Mouse (Mus musculus): ENCODE results near the gene Sun2.
A peak's percentile ranks its signal among the peaks of the same experiment; 100 is the strongest.

Sun2 gene

DNA sequence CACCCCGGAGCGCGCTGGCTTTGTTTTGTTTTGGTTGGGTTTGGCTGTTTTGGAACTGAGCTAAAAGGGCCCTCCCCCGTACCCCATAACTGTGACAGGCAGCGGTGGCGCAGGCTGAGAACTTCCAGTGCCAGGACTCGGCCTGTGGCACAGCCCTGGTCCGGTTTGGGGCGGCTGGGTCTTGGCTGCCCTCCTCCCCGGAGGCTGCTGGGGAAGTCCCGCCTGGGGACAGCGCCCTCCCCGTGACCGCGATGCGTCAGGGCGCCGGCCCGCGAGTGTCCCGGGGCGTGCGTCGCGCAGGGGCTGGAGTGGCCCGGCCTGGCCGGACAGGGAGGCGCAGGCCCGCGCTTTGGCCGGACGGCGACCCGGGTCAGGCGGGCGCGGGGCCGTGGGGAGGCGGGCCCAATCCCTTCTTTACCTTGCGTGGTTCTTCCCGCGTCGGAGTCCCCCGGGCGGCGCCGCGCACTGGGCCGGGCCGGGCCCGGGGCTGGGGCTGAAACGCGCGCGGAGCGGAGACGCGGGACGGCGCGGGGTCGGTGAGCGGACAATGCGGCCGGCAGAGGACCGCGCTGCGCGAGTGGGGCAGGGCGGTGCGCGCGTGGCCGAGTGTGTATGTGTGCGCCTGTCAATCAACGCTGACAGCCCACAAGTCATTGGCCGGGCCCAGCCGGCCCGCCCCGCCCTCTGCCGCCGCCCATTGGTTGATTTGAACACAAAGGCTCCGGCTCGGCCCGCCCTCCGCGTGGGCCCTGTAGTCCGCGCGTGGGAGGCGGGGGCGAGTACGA, at the start of gene Sun2:
Gene Sun2 (minus strand): TSS at position 616 of the 785 bp plus-strand sequence.
- peak; percentile 97 for DNase-seq

DNA sequence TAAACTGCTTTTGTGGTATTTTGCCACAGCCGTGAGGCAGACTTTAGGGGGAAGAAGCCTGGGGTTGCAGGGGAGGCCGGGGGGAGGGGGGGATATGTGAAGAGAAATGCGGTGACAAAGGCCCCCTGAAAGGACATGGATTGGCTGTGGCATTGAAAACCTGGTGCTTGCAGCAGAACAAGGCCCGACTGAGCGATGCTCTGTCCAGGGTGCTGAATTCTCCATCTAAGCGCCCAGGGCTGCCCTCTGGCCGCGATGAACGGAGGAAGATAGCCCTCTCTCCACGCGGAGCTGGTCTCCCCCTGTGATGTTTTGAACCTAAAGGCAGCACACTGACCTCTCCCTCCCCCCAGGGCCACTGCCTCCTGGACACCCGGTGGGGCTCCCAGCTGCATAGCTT, 49.2 kb upstream of the Sun2 start:
- DNase-seq: peak; percentile 64

DNA sequence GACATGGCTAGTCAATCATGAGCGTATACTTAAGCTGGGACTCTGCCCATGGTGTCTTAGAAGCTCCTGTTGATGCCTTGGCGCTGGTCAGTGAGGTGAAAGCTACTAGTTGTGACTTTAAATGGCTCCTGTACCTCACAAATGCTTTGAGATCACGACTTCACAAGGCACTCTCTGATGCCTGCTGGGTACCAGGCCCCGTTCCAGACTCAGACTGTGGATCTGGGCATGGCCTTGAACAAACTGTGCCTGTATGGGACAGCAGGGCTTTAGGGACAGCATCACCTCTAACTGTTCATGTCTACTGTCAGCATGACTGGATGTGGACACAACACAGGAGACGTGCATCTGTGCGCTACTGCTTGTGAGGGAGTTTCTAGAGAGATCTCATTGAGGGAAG, 48.6 kb upstream of the Sun2 start:
- no peak for DNase-seq

DNA sequence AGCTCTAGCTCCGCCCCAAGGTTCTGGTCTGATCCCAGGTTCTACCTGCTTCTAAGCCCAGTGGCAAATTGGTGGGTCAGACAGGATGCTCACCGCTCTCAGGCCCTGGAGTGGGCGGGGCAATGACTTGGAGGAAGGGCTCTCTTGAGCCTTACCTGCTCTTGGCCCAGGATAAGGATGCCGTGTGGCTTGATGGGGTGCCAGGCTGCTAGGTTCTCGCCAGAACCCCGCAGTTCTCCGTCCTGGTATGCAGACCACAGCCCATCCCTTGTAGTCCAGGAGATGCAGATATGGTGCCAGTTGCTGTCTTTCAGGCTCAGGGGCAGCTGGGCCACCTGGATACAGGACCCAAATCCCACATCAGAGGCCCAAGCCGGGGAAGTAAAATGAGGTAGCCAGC, 47.8 kb upstream of the Sun2 start:
- DNase-seq: no peak

DNA sequence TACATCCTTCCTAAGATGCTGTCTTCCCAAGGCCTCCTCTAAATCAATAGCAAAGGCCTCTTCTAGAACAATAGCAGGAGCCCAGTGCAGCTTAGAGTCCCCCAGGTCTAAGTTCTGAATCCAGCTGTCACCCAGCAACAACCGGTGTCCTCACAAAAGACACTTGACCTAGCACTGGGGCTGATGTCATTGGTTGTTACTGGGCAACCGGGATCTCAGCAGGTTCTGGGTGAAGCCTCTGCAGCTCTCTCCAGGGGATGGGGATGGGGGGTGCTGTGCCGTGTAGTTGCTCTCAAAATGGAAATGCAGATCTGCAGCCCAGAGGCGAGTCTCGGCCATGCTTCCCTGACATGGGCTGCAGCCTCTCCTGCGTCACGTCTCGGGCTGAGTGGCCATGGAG, 45.5 kb upstream of the Sun2 start:
- no peak for DNase-seq

DNA sequence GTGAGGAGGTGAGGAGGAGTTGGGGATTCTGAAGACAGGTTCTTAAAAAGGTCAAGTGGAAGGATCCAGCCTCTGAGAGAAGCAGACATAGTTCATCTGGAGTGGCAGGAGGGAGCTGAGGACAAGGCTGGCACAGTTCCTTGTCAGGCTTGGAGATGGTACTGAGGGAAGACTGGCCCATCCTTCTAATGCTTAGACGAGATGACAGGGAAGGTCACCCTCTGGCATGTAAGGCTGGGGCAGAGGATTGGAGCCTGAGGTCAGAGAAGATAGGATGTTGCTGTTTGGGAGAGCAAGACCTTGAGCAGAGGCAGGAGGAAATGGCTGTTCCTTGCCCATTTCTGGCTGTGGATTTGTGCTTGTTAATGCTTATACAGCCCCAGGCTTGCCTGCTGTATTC, 42.7 kb upstream of the Sun2 start:
- DNase-seq: no peak

DNA sequence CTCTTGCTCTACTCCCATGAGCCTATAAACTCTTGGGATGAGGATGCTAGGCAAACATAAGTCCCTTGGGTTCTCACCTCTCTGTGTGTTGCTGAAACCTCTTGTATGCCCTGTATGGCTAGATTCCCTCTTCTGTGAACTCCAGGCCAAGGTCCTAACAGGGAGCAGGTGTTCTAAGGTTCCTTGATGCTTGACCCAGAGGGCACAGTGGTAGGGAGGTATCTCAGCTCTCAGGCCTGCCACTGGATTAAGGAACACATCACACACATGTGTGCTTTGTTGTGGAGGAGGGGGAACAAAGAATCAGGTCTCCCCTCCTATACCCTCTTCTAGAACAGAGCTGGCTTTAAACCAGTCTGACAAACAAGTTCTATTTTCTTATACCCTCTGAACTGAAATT, 35.4 kb upstream of the Sun2 start, which contains the start of gene Dnal4:
Gene Dnal4 (minus strand): TSS at position 101 of the 400 bp plus-strand sequence.
- no peak for DNase-seq

DNA sequence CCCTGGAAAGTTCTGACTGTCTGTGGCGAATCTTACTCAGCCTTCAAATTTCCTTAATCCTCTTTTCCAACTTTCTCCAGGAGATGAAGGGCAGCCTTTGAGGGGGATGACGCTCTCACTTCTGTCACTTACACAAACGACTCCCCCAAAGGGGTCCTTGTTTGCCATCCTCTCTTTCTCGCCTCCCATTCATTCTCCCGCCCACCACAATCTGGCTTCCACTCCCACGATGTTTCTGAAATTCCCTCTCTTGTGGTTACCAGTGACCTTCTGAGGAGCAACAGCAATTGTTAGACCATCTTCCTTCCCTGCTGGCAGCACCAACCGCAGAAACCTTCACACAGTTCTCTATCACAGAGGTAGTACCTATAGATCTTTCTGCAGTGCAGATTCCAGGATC, 33.3 kb upstream of the Sun2 start:
- no peak for DNase-seq

DNA sequence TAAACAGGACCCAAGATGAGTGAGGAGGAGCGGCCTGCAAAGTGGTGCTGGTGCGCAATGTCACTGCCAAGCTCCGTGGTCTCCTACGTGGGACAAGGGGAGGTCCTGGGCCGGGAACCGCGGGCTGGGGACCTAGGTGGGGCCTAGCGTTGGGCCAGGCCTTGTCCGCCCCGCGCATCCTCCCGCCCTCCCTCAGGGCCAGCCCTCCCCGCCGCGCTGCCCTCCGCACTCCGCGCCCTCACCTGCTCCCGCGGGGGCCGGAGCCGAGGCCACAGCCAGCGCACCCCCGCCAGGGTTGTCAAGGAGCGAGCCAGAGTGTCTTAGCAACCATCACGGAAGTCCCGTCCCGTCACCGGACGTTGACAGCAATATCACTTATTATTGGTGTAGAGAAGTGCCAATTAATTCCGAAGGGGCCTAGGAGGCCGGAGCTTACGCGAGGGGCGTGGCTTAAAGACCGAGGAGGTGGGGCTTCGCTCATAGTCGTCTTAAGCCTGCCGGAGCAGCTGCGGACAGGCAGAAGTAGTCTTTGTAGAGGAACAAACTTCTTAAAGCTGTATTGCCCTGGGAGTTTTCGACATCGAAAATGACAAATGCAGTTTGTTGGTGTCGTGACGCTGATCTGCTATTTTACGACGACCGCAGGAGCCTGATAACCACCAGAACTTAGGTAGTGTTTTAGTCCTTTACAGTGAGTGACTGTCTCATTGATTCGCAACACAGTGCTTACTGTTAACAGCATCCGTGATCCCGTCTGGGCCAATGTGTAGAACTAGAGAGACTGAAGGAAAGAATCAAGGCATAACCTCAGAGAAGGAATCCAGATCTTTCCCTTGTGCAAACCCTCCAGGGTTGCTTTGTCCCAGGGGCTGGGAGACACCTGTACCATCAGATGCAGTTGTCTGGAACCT, 32.0 kb upstream of the Sun2 start:
- peak; percentile 97 for DNase-seq

DNA sequence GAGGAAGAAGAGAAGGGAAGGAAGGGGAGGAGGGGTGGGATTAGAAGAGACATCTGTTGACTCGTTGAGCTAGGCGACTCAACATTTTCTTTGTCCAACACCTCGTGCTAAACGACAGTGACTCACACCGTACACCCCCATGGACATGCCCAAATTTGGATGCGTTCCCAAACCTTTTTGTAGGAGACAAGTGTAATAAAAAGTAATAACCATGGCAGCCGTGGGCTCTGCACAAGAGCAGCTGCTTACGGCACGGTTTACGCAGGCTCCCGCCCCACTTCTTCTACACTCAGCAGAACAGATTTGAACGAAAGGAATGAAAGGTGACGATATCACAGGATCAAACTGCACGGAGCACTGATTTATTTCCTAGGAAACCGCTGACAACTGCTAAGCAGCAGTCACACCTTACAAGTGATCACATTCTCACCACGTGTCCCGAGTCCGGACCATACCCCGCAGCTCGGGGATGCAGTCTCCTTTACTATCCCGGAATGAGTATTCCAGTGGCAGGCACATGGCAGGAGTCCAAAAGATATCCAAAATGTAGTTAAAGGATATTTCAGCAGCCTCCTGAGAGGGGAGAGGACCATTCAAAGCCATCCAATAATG, 28.4 kb upstream of the Sun2 start:
- DNase-seq: no peak

DNA sequence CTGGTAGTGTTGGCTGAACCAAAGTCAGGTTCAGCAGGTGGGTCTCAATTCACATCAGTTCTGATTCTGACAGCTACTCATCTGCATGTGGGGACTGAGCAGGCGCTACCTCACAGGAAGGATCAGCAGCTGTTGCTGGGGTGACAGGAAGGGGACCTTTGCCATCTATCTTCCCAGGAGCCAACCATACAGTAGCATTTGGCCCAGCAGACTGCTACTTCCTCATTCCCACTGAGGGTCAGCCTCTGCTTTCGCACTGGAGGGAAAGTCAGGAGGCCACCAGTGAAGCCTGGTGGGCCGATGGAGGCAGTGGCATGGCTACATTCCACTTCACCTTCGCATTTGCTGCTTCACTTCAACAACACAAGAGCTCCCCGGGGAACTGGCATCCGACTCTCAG, 26.0 kb upstream of the Sun2 start:
- DNase-seq: no peak

DNA sequence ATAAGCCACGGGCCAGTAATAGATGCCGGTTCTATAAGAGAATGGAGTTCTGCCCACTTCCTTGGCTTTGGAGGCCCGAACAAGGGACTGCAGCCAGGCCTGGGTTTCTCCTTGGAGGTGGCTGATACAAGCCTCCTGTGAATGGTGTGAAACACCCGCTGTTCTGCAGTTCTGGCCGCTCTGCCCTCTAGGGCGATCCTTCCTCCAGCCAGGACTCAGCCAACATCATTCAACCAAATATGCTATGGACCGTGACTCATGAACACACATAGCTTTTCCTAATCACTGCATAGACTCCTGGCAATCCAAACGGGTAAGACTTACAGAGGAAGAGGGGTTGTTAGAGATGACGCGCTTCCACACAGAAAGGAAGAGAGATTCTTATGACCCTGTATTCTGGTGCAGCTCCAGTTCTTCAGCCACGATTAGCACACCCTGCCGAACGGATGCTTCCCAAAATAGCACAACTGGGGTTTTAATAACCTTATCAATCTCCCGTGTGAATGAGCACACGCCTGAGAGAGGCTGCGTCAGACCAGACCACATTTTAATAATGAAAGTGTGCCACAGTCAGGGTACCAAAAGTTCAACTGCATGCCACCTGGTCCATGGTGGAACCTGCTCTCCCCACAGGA, 25.1 kb upstream of the Sun2 start:
- DNase-seq: no peak

DNA sequence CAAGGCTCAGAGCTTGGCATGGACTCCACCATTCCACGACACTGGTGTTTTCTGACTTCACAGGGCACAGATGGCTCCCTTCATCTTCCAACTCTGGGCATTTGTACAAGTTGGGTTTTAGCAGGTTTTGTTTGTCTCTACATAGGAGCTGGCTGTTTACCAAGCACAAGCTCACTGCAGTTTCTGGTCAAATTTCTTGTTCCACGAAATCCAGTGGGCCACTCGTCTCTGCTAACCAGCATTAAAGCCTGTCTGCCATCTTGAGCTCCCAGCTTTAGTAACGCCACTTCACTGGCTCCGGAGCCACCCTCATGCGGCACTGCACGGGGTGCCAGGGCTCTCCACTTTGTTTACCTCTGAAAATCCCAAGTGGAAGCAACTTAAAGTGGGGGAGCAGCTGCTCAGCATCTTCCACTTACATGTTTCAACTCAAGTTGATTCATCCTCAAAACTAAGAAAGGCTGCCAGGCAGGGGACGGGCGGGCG, 24.3 kb upstream of the Sun2 start:
- no peak for DNase-seq

DNA sequence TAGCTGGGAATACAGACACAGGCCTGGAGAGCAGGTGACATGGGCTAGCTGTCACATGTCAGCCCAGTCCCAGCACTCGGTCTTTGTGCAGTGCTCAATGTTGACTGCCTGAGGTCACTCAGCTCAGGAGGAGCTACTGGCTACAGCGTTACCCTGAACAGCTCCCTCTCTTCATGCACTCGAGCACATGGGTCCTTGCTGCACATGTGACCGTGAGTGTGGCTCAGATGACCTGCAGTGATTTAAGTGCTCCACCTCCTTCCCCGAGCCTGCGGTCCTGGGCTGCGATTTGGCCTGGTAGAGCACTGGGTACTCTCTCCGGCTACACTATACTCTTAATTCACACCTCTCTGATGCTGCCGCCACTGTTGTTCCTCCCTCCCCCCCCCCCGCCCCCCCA, 23.8 kb upstream of the Sun2 start:
- DNase-seq: no peak

DNA sequence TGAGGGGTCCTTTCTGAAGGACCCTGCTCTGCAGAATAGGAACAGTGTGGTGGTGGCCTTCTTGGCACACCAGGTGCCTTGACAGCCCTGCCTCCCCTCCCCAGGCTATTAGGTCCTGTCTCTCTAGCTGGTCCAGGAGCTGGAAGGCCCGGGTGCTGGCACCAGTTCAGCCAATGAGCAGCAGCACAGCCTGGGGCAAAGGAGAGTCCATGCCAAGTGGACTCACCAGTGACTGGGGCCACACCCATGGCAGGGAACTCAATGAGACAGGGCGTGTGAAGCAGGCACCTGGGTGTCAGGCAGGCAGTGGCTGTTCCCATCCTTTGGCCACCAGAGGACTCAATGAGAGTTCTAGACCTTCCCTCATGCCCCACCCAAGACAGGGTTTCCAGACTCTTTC, 23.0 kb upstream of the Sun2 start:
- no peak for DNase-seq

DNA sequence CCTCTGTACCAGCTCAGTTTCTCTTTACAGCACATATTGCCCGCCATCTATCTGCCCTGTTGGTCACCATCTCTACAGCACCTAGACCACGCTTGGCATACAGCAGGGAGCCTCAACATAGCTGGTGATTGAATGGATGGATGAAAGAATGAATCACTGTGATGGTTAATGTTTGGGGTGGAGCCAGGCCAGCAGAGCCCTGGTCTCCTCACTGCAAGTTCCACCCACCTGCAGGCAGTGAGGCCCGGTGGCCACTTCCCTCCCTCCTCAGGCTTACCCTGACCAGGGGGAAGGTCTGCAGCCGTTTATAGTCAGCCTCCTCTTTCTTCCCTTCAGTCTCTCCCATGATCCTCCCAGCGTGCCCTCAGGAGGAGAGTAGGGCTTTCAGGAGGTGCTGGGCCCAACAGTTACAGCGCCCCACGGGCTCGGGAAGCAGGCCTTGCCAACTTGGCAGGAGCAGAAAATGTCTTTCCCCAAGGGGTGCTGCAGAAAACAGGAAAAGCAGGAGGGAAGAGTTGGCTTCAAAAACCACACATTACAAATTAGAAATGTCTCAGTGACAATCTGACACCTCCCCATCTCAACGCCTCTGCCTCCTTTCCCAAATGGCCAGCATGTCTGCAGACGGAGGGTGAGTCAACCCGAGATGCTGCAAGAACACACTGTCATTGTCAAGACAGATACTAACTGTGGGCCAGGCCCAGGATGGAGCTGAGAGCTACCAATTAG, 22.4 kb upstream of the Sun2 start:
- DNase-seq: no peak

DNA sequence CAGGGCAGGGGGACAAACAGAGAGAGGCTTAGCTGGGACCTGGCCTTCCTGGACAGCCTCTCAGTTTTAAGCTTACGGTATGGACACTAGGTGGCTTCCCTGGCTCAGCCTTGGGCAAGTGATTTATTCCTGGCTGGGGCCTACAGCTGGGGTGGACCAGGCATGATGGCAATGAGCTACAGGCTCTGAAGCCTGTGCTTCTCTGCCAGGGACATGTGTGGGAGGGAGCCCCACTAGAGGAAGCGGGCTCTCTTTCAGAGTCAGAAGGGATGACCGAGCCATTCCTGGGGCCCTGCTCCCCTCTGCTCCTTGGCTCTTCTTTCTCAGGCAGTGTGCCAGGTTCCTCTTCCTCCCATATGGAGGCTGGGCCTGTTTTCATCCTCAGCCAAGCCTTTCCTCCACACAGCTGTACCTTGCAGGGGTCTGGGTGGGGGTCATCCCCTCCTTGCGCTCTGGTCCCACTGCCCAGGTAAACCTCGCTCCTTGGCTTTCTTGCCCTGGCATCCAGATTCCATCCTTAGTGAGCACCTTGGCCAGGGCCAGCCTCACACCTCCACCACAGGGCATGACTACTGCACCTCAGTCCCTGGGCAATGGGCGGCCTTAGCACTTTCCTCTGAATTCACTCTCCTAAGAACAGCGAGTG, 21.4 kb upstream of the Sun2 start:
- no peak for DNase-seq

DNA sequence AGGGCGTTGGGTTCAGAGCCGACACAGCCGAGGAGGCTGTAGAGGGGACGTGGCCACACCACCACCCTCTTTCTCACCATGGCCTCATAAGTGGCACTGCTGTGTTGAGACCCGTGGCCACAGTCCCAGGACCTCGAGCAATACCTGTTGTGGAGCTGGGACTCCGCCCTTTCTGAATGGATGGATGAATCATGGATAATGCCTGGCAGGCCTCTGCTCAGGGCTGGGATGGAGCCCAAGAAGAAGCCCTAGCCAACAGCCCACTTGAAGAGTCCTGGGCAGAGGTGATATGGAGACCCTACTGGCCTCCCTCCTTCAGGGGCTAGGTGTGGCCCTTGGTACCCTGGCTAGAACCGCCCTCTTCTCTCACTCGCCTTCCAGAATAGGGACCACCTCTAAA, 20.7 kb upstream of the Sun2 start:
- DNase-seq: no peak

DNA sequence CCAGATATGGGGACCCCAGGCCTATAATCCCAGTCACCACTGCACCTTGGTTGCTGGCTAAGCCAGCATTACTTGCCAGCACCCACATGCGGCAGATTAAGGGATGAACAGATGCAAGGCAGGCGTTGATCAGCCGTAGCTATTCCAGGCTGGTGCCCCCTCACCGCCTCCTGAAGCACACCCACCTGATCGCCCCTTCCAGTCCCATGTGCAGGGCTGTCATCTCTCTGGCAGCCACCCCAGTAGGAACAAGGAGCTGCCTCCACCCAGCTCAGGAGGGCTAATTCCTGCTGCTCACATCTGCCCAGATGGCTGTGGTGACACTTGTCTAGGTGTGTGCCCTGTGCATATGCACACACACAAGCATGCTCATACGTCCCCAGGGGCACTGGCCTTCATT, 18.6 kb upstream of the Sun2 start:
- DNase-seq: no peak

DNA sequence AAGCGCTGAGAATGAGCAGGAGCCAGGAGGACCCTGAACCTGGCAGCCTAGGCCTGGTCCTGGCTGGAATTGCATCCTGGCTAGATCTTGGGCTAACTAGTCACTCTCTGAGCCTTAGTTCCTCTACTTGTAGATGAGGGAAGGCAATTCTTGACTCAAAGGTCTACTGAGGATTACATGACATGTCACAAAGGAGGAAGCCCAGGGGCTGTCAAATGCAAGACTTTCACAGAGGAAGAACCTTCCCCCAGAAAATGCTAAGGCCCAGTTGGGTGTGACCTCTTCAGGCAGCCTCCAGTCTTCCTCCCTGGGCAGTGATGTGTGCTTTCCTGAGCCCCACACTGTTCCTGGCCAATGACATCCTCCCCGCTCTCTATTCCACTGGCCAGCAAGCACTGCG, 14.8 kb upstream of the Sun2 start:
- DNase-seq: no peak

DNA sequence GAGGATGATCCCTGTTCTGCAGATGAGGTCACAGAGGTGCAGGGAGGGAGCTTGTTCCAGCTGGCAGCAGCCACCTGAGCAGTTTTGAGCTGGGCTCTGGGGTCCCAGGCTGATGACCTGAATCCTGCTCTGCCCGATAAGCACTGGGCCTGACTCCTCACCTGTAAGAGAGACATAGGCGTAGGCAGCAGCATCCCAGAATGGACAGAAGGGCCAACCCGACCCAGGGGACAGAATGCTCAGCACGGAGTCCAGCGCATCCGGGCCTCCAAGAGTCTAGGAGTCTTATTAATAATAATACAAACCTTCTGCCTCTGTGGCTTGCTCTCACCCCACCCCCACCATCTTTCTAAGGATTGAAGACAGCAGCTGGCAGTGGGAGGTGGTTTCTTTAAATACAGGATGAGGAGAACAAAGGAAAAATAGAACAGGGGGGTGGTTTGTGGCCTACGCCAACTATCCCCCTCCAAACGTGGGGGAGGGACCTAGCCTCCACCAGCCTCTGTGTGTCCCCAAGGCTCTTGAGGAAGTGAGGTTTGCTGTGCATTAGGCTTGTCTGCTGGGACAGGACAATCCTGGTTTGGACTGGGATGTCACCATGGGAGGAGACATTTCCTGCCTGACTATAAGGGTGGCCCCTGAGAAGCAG, 13.8 kb upstream of the Sun2 start:
- DNase-seq: no peak

Data from thymus, postnatal 14 days (tissue).